Mouse (Mus musculus): ENCODE measurements at regions not wholly inside any gene's neighbourhood (a gene's known extent, or its start where the extent isn't known, plus 50 kb on each side); places are given as distances from the start of the nearest gene placed in this dataset.

- WGBS = 94% methylated on average over 7 of the region's 7 CpGs
- Histone ChIP-seq H3K27me3 (ENCODE audit: control insufficient read depth, insufficient read depth, low read length) (no peaks in the 10 kb centered on the region), H3K9ac (ENCODE audit: low read depth, low read length) (no peak overlapping the region), H3K79me2 (ENCODE audit: control insufficient read depth, insufficient read depth, low read length) (no peaks in the 10 kb centered on the region), H3K4me1 (ENCODE audit: control insufficient read depth, insufficient read depth, low read length) (no peaks in the 10 kb centered on the region), H3K27ac (replicated peaks; ENCODE audit: insufficient read depth, low read depth, low read length) (no peak overlapping the region), H3K4me3 (ENCODE audit: insufficient read depth, low read depth, low read length) (no peak overlapping the region), H3K36me3 (ENCODE audit: control insufficient read depth, insufficient read depth, low read length) (no peaks in the 10 kb centered on the region)
- TF ChIP-seq CTCF (IDR thresholded peaks at IDR 0.05; ENCODE audit: low read depth, low read length) (no peak), POLR2A (IDR thresholded peaks at IDR 0.05; ENCODE audit: extremely low read depth, insufficient read depth, low read length) (no peak)
- DNase-seq (ENCODE audit: extremely low read depth, low read depth, low spot score) = no peak
Observed at GRCm38 (mm10) chr10:96837230-96837629, 220.4 kb downstream of the Btg1 start.

GRCm38 (mm10) chr10:96841128-96841527 is 224.3 kb downstream of the Btg1 start:
- Histone ChIP-seq H3K36me3 (ENCODE audit: control insufficient read depth, insufficient read depth, low read length) (no peaks in the 10 kb centered on the region), H3K4me1 (ENCODE audit: control insufficient read depth, insufficient read depth, low read length) (no peaks in the 10 kb centered on the region), H3K79me2 (ENCODE audit: control insufficient read depth, insufficient read depth, low read length) (no peaks in the 10 kb centered on the region), H3K9ac (ENCODE audit: low read depth, low read length) (no peak overlapping the region), H3K27ac (replicated peaks; ENCODE audit: insufficient read depth, low read depth, low read length) (no peak overlapping the region), H3K4me3 (ENCODE audit: insufficient read depth, low read depth, low read length) (no peak overlapping the region), H3K27me3 (ENCODE audit: control insufficient read depth, insufficient read depth, low read length) (no peaks in the 10 kb centered on the region)
- WGBS = 84% methylated on average over 2 of the region's 2 CpGs
- DNase-seq (ENCODE audit: extremely low read depth, low read depth, low spot score) = no peak
- TF ChIP-seq POLR2A (IDR thresholded peaks at IDR 0.05; ENCODE audit: extremely low read depth, insufficient read depth, low read length) = no peak
- TF ChIP-seq CTCF (IDR thresholded peaks at IDR 0.05; ENCODE audit: low read depth, low read length) = no peak

- no peak for DNase-seq (ENCODE audit: extremely low read depth, low read depth, low spot score)
- no peak overlapping the region for H3K4me3 ChIP-seq (ENCODE audit: insufficient read depth, low read depth, low read length)
- no peaks in the 10 kb centered on the region for H3K4me1 ChIP-seq (ENCODE audit: control insufficient read depth, insufficient read depth, low read length)
- no peaks in the 10 kb centered on the region for H3K36me3 ChIP-seq (ENCODE audit: control insufficient read depth, insufficient read depth, low read length)
- H3K79me2 ChIP-seq (ENCODE audit: control insufficient read depth, insufficient read depth, low read length) = no peaks in the 10 kb centered on the region
- H3K9ac ChIP-seq (ENCODE audit: low read depth, low read length) = no peak overlapping the region
- 93% methylated on average over 2 of the region's 2 CpGs for WGBS
- no peaks in the 10 kb centered on the region for H3K27me3 ChIP-seq (ENCODE audit: control insufficient read depth, insufficient read depth, low read length)
- H3K27ac ChIP-seq (replicated peaks; ENCODE audit: insufficient read depth, low read depth, low read length) = no peak overlapping the region
- no peak for TF ChIP-seq POLR2A (IDR thresholded peaks at IDR 0.05; ENCODE audit: extremely low read depth, insufficient read depth, low read length)
- no peak for TF ChIP-seq CTCF (IDR thresholded peaks at IDR 0.05; ENCODE audit: low read depth, low read length)
Observed at GRCm38 (mm10) chr10:96841956-96842355, 225.2 kb downstream of the Btg1 start.

GRCm38 (mm10) chr10:96845906-96846305 is 229.1 kb downstream of the Btg1 start:
- H3K27me3 ChIP-seq (ENCODE audit: control insufficient read depth, insufficient read depth, low read length) = no peaks in the 10 kb centered on the region
- no peak overlapping the region for H3K4me3 ChIP-seq (ENCODE audit: insufficient read depth, low read depth, low read length)
- H3K36me3 ChIP-seq (ENCODE audit: control insufficient read depth, insufficient read depth, low read length) = no peaks in the 10 kb centered on the region
- H3K4me1 ChIP-seq (ENCODE audit: control insufficient read depth, insufficient read depth, low read length) = no peaks in the 10 kb centered on the region
- H3K79me2 ChIP-seq (ENCODE audit: control insufficient read depth, insufficient read depth, low read length) = no peaks in the 10 kb centered on the region
- H3K9ac ChIP-seq (ENCODE audit: low read depth, low read length) = no peak overlapping the region
- H3K27ac ChIP-seq (replicated peaks; ENCODE audit: insufficient read depth, low read depth, low read length) = no peak overlapping the region
- WGBS = 78% methylated on average over 4 of the region's 4 CpGs
- TF ChIP-seq POLR2A (IDR thresholded peaks at IDR 0.05; ENCODE audit: extremely low read depth, insufficient read depth, low read length) (no peak), CTCF (IDR thresholded peaks at IDR 0.05; ENCODE audit: low read depth, low read length) (no peak)
- no peak for DNase-seq (ENCODE audit: extremely low read depth, low read depth, low spot score)

- TF ChIP-seq CTCF (IDR thresholded peaks at IDR 0.05; ENCODE audit: low read depth, low read length) (no peak), POLR2A (IDR thresholded peaks at IDR 0.05; ENCODE audit: extremely low read depth, insufficient read depth, low read length) (no peak)
- Histone ChIP-seq H3K9ac (ENCODE audit: low read depth, low read length) (no peak overlapping the region), H3K36me3 (ENCODE audit: control insufficient read depth, insufficient read depth, low read length) (no peaks in the 10 kb centered on the region), H3K4me1 (ENCODE audit: control insufficient read depth, insufficient read depth, low read length) (no peaks in the 10 kb centered on the region), H3K27ac (replicated peaks; ENCODE audit: insufficient read depth, low read depth, low read length) (no peak overlapping the region), H3K79me2 (ENCODE audit: control insufficient read depth, insufficient read depth, low read length) (no peaks in the 10 kb centered on the region), H3K27me3 (ENCODE audit: control insufficient read depth, insufficient read depth, low read length) (no peaks in the 10 kb centered on the region), H3K4me3 (ENCODE audit: insufficient read depth, low read depth, low read length) (no peak overlapping the region)
- 75% methylated on average over 6 of the region's 6 CpGs for WGBS
- DNase-seq (ENCODE audit: extremely low read depth, low read depth, low spot score) = no peak
Observed at GRCm38 (mm10) chr10:96847028-96847427, 230.2 kb downstream of the Btg1 start.

GRCm38 (mm10) chr10:96847433-96848165 is 230.8 kb downstream of the Btg1 start:
- Histone ChIP-seq H3K27ac (replicated peaks; ENCODE audit: insufficient read depth, low read depth, low read length) (no peak overlapping the region), H3K9ac (ENCODE audit: low read depth, low read length) (no peak overlapping the region), H3K4me3 (ENCODE audit: insufficient read depth, low read depth, low read length) (no peak overlapping the region), H3K36me3 (ENCODE audit: control insufficient read depth, insufficient read depth, low read length) (no peaks in the 10 kb centered on the region), H3K27me3 (ENCODE audit: control insufficient read depth, insufficient read depth, low read length) (no peaks in the 10 kb centered on the region), H3K79me2 (ENCODE audit: control insufficient read depth, insufficient read depth, low read length) (no peaks in the 10 kb centered on the region), H3K4me1 (ENCODE audit: control insufficient read depth, insufficient read depth, low read length) (no peaks in the 10 kb centered on the region)
- WGBS = 70% methylated on average over 5 of the region's 5 CpGs
- no peak for TF ChIP-seq CTCF (IDR thresholded peaks at IDR 0.05; ENCODE audit: low read depth, low read length)
- no peak for TF ChIP-seq POLR2A (IDR thresholded peaks at IDR 0.05; ENCODE audit: extremely low read depth, insufficient read depth, low read length)
- no peak for DNase-seq (ENCODE audit: extremely low read depth, low read depth, low spot score)

Measured in liver, adult 2 months (tissue).